Mouse (Mus musculus) MEL (cell line): Measurements from ENCODE around the gene Egf.

Experiments used
- EP300 ChIP-seq, 2 experiments: IDR thresholded peaks; 2 replicates each; pipeline ENCODE4 v1.6.1; 2011; ENCODE audit warnings: improper control_type of control experiment in 2 of 2, low read length in 2 of 2, low read depth in 1 of 2, mild to moderate bottlenecking in 1 of 2
- KAT2A ChIP-seq: conservative IDR thresholded peaks from 2 replicates; pipeline ENCODE4 v1.6.1; 2012; ENCODE audit warnings: low read depth, low read length, improper control_type of control experiment, inconsistent platforms

DNA sequence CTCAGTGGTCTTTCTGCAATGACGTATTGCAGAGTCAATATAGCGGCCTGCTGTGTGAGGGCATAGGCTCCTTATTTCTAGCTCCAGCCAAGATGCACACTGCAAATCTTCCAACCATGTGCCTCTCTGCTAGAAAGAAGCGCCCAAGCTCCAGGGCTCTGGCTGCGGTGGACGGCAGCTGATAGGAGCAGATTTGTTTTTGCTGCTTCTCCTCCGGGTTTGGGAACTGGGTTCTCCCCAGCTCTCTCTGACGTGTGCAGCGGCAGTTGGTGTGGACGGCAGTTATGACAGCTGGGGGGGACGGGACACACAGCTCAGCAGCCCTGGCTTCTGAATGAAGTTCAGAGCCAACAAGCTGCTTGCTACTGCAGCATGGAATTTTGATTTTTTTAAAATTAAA lies 72.7 kb downstream of the Egf start:
- TF ChIP-seq KAT2A (no peak), EP300 (IDR thresholded peaks at IDR 0.05; ENCODE audit: low read depth in 1 of 2, low read length in 2 of 2) (peak in 1 of 2 experiments; percentile 79; a peak in 2 of 4 replicates)
